Comparison of ENCODE assay signal across 7 mouse cellular contexts in the genomic region with DNA sequence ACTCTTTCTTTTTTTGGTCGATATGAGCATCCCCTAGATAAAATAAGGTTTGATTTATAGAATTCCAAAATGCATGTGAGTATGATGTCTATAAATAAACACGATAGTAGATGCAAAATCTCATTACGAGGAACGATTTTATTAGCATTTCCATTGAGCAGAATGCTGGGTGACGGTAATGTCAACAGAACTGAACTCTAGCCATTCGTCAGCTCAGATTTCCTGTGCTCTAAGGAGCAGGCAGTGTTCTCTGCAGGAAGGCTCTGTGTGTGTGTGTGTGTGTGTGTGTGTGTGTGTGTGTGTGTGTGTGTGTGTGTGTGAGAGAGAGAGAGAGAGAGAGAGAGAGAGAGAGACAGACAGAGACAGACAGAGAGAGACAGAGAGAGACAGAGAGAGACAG.
A peak's percentile ranks its signal among the peaks of the same experiment; 100 is the strongest.
DNase-seq lines count a peak whose midpoint lies in the region; ATAC-seq and TF ChIP-seq lines count a peak whose summit lies in the region.
"Not testable (repeated sequence)": the region's sequence is repeated elsewhere in the genome, so short reads cannot be mapped to it uniquely, and the experiment has no call there.

No protein-coding gene starts in this region.

- not testable (repeated sequence) for TF ChIP-seq CTCF in forebrain, postnatal 0 days (IDR thresholded peaks at IDR 0.05; ENCODE audit: low read depth); kidney, postnatal 0 days (IDR thresholded peaks at IDR 0.05; ENCODE audit: low read depth)

- WGBS in embryonic facial prominence, embryonic 11.5 days, result 55% methylated on average over 6 of the region's 6 CpGs
- WGBS in forebrain, postnatal 0 days, result 43% methylated on average over 6 of the region's 6 CpGs
- WGBS in kidney, postnatal 0 days, result 33% methylated on average over 6 of the region's 6 CpGs

- H3K27ac ChIP-seq in embryonic facial prominence, embryonic 11.5 days (replicated peaks; ENCODE audit: low read depth, low read length); forebrain, postnatal 0 days (ENCODE audit: low read depth, low read length); kidney, postnatal 0 days: not testable (repeated sequence)

- H3K27me3 ChIP-seq in embryonic facial prominence, embryonic 11.5 days (ENCODE audit: control insufficient read depth, insufficient read depth, low read length); forebrain, postnatal 0 days (ENCODE audit: insufficient read depth, low read length); kidney, postnatal 0 days (ENCODE audit: insufficient read depth, low read length): not testable (repeated sequence)

- not testable (repeated sequence) for H3K9ac ChIP-seq in embryonic facial prominence, embryonic 11.5 days (replicated peaks; ENCODE audit: low read length); forebrain, postnatal 0 days; kidney, postnatal 0 days (ENCODE audit: low read depth, low read length)

- not testable (repeated sequence) for H3K9me3 ChIP-seq in embryonic facial prominence, embryonic 11.5 days (replicated peaks; ENCODE audit: control insufficient read depth, low read length); forebrain, postnatal 0 days (ENCODE audit: low read length); kidney, postnatal 0 days (replicated peaks; ENCODE audit: low read length)

- peak; percentile 54 for DNase-seq in CD4-positive, CD25-positive, alpha-beta regulatory T cell, adult 2 months (ENCODE audit: low read depth, low spot score)
- peak; percentile 41 for DNase-seq in T-cell, adult 2 months (ENCODE audit: low spot score)
- peak; percentile 51 for DNase-seq in embryonic facial prominence, embryonic 11.5 days (ENCODE audit: low spot score)
- DNase-seq in forebrain, postnatal 0 days, result peak; percentile 17
- peak; percentile 31 for DNase-seq in kidney, postnatal 0 days (ENCODE audit: low spot score)
- DNase-seq in naive thymus-derived CD4-positive, alpha-beta T cell, adult 2 months (ENCODE audit: low read depth), result peak; percentile 62
- peak; percentile 42 for DNase-seq in thymus, postnatal 14 days

- not testable (repeated sequence) for ATAC-seq in embryonic facial prominence, embryonic 11.5 days (replicated peaks; ENCODE audit: insufficient number of reproducible peaks, low FRiP score, low TSS enrichment, low read depth); forebrain, postnatal 0 days; kidney, postnatal 0 days (replicated peaks; ENCODE audit: low FRiP score, low read depth)

- not testable (repeated sequence) for H3K36me3 ChIP-seq in embryonic facial prominence, embryonic 11.5 days (replicated peaks; ENCODE audit: control insufficient read depth, insufficient read depth, low read depth, low read length); forebrain, postnatal 0 days (ENCODE audit: insufficient read depth); kidney, postnatal 0 days (ENCODE audit: insufficient read depth, low read length)

- not testable (repeated sequence) for H3K4me3 ChIP-seq in embryonic facial prominence, embryonic 11.5 days (ENCODE audit: low read depth, low read length); forebrain, postnatal 0 days (ENCODE audit: low read depth, low read length); kidney, postnatal 0 days (replicated peaks; ENCODE audit: low read depth, low read length)

- not testable (repeated sequence) for H3K4me1 ChIP-seq in embryonic facial prominence, embryonic 11.5 days (ENCODE audit: control insufficient read depth, insufficient read depth, low read length); forebrain, postnatal 0 days (ENCODE audit: insufficient read depth); kidney, postnatal 0 days (replicated peaks; ENCODE audit: insufficient read depth, low read length)

- H3K4me2 ChIP-seq in embryonic facial prominence, embryonic 11.5 days (ENCODE audit: low read depth, low read length); forebrain, postnatal 0 days (ENCODE audit: low read depth); kidney, postnatal 0 days (ENCODE audit: low read length): not testable (repeated sequence)
